Mouse (Mus musculus) ES-E14 (cell line): ENCODE measurements at regions not wholly inside any gene's neighbourhood (a gene's known extent, or its start where the extent isn't known, plus 50 kb on each side); places are given as distances from the start of the nearest gene placed in this dataset.

Source experiments
- CHD2 ChIP-seq: IDR thresholded peaks from 2 replicates; pipeline ENCODE4 v1.6.1; 2014; ENCODE audit warnings: mild to moderate bottlenecking, low read depth, low read length, inconsistent platforms
- HCFC1 ChIP-seq: IDR thresholded peaks from 2 replicates; pipeline ENCODE4 v1.6.1; 2012; ENCODE audit warnings: low read length, inconsistent platforms, borderline replicate concordance; ENCODE audit not compliant: insufficient read depth
- MAFK ChIP-seq: IDR thresholded peaks from 2 replicates; pipeline ENCODE4 v1.6.1; 2014; ENCODE audit warnings: mild to moderate bottlenecking, low read depth, low read length, inconsistent platforms; ENCODE audit not compliant: insufficient read depth
- ZNF384 ChIP-seq: IDR thresholded peaks from 2 replicates; pipeline ENCODE4 v1.6.1; 2012; ENCODE audit warnings: low read depth, low read length, inconsistent platforms

GRCm38 (mm10) chr10:111619627-111620270, 113.7 kb downstream of the Phlda1 start:
- TF ChIP-seq ZNF384 (no peak), MAFK (no peak), HCFC1 (no peak), CHD2 (no peak)
